Mouse (Mus musculus): ENCODE results near the gene Olfr156.
A peak's percentile ranks its signal among the peaks of the same experiment; 100 is the strongest.

DNA sequence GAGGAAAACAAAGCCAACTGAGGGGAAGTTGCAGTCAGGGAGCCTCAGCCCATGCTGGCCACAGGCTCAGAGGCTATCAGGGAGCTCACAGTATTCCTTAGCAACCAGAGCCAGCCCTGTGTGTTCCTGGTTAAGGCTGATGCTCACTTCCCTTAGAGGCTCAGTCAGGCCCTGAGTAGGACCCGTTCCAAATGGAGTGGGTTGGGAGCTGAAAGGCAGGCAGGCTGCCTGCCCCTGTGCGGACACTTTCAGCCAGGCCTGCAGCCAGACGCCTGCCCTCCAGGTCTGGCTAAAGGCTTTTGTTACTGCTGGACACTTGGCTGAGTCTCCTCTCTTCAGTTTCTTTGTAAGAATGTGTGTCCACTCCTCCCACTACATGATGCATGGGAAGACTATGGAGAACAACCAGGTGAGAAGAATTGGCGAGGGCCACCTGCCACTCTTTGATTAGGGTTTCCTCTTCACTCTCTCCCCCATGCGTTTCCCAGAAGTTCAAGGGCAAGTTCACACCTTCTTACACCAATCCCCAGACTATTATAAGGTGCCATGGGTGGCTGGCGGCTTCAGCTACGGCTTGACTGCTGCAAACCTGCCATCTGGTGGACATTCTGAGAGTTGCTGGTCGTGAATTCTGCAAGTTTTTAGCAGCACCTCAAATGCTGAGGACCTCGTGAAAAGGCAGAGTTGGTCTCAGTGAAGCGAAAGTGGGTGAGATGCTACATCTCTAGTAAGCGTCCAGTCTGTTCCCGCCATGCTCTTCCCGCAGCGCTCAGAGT, 37.2 kb upstream of the Olfr156 start:
- TF ChIP-seq POLR2A (IDR thresholded peaks at IDR 0.05; ENCODE audit: borderline replicate concordance, extremely low read depth, low read depth, low read length) (no peak), CTCF (IDR thresholded peaks at IDR 0.05; ENCODE audit: insufficient read depth, low read length) (peak; percentile 81)
